Mouse (Mus musculus) megakaryocyte-erythroid progenitor cell, adult 5-6 weeks (primary cell): ENCODE data around the gene Rabl6. TPM values are rescaled to one million over a fixed set of nuclear protein-coding genes. Genes with fewer than 3 reads are reported as not detected.
A peak's percentile ranks its signal among the peaks of the same experiment; 100 is the strongest.
"Not testable (repeated sequence)": the region's sequence is repeated elsewhere in the genome, so short reads cannot be mapped to it uniquely, and the experiment has no call there.

ENCODE experiments used
- ATAC-seq: replicated peaks from 2 replicates; pipeline ENCODE4 v1.8.0; 2016; ENCODE audit warnings: mild to moderate bottlenecking, inconsistent platforms; ENCODE audit not compliant: severe bottlenecking, poor library complexity, low FRiP score, low TSS enrichment
- total RNA-seq, 2 experiments: library from RNA; stranded (forward) in 1 of 2; stranded (reverse) in 1 of 2; fragments of 200-1000, 215-1000 nt in 1 of 2; fragments of >200 nt in 1 of 2; fragmentation: Nextera tagmentation in 1 of 2; gene quantifications; 2 replicates each; pipeline ENCODE4 v1.2.3; 2014 to 2017

The Rabl6 gene
- total RNA-seq, 2 experiments from 2014 or later: 55.8 to 92.0 TPM

DNA sequence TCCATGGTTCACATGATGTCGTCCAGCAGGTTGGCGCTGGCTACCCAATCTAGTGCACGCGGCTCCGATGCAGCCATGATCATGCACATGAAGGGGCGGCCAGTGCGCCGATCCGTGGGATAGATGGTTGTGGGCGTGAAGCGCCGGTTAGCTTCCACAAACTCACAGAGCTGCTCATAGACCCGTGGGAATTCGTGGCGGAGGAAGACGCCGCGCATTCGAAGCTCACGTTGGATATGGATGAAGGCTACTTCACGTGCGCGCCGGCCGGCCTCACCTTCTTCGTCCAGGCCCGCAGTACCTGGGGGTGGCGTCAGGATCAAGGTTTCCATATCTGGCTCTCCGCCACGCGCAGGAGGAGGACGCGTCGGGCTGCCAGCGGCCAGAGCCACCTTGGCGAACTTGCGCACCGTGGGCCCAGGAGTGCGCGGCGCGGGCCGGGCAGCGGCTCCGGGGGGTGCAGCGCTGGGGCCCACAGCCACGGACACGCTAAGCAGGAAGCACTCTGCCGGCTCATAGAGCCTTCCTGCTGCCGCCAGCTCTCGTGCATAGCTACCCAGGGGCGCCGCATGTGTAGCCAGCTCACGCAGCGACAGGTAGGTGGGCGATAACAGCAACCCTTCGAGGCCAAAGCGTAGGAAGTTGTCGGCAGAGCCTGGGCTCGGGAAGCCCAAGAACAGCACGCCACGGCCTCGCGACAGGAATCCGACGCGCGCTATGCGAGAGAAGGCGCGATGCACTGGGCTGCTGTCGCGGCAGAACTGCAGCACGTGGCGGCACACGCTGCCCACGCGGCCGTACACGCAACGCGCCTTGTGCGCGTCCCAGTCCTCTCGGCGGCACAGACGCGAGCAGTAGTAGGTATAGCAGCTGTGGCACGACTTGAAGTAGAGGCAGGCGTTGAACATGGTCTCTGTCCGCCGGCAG, 31.1 kb downstream of the Rabl6 start:
- ATAC-seq: no peak

DNA sequence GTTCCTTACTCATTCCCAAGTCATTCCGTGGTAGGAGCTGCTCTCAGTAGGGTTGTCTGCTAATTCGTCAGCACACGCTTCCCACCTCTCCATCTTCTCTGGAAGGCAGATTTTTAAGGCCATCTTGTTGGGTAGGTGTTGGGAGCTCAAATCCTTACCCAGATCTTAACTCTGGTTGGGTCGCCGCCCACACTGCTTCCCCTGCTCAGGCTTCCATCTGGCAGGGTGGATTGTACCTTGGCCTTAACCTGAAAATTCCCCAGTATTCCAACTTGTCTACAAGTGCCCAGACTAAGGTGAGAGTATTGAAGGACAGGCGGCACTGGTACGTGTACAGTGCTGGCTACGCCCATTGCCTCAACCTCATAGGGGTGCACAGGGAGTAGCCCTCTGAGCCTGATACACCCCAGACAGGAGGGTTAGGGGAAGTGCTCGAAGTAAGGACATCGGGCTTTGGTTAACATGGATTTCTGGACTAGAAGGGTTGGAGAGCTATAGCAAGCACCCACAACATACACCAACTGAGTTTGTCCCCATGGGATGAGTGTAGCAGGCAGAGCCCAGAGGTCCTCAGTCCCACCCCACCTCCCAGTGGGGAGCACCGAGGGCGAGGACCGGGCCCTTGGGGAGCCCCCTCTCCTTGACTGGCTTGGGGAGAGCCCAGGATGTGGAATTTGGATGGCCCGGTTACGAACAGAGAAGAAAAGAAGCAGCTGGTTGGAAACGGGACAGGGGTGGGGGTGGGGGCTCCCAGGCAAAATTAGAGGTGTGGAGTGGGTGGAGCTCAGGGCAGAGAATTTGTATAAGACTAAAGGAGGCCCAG, 32.1 kb downstream of the Rabl6 start:
- ATAC-seq: no peak

DNA sequence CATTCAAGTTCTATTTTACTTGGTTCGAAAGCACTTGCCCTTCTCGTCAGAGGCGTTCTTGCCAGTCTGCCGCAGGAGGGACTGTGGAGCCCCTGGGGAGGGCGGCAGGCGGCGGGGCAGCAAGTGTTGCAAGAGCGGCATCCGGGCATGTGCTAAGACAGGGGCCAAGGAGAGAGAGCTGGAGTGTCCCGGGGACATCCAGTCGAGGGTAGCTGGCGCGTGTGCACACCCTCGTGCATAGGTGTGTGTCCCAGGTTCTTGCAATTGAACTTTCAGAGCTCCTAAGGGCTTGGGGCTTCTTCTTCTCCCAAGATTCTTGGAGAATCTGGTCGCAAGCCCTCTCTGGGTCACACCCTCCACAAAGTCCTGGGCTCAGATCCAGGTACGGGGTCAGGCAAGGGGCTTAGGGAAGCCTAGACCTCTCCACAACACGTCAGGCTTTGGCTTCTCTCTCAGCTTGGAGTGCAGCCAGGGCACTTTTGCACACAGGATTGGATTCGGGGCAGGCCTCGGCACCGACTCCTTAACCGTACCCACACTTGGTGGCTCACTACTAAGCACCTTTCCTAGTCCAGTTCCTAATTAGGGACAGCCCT, 32.8 kb downstream of the Rabl6 start:
- no peak for ATAC-seq

- ATAC-seq: peak; percentile 92
Observed at GRCm38 (mm10) chr2:25574579-25575431, 33.5 kb downstream of the Rabl6 start, which contains the start of the genes Mamdc4 and Phpt1. Gene Mamdc4, minus strand, starts transcription at chr2:25574845. Gene Phpt1, minus strand, starts transcription at chr2:25575224.

GRCm38 (mm10) chr2:25574136-25574535, 34.2 kb downstream of the Rabl6 start:
- ATAC-seq: no peak

DNA sequence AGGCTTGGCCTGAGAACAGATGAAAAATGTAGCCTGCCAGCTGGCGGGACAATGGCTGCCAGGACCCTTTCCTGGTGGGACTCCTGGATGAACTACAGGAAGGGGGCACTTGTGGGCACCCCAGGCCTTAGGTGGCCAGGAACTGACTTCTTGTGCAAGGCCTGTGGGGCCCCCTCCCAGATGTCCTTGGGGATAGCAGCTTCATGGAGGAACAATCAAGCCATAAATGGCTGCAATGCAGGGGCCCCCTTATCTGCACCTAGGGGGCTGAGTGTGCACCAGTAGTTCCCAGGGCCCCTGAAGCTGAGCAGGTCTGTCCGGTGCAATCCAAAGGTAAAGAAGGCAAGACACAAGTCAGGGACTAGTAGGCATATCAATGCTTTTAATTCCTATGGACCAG, 35.3 kb downstream of the Rabl6 start:
- ATAC-seq: no peak

DNA sequence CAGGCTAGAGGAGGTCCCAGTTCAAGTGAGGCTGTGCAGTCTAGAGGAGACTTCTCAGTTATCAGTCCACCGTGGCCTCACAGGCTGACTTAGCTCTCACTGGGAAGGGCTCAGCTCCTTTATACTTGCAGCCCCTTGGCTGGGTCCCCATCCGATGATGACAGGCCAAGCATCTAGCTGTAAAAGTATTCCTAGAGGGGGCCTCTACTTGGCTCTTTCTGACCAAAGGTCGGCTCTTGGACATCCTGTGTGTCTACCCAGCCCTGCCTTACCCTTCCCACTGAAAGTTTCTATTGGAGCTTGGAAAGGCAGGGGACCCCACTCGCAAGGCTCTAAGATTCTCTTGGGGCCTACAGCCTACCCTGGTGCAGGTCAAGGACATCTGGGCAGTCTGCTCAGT, 37.1 kb downstream of the Rabl6 start:
- ATAC-seq: no peak

DNA sequence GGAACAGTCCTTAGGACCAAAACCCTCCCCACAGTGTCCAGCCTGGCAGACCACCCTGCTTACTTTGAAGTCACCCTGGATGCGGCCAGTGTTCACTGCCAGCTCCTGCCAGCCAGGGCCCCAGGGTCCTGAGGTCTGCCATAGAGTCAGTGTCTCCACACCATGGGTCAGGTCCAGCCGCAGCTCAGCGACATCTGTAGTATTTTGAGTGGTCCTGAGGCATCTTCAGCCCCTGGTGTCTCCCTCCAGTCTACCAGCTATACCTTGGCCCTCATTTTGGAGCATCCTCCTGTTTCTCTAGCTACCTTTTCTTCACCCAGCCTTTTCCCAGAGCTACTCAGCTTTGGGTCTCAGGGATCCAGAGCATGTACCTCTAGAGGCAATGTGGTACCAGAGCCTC, 39.0 kb downstream of the Rabl6 start:
- no peak for ATAC-seq

GRCm38 (mm10) chr2:25568473-25569019, 39.8 kb downstream of the Rabl6 start:
- ATAC-seq: no peak

DNA sequence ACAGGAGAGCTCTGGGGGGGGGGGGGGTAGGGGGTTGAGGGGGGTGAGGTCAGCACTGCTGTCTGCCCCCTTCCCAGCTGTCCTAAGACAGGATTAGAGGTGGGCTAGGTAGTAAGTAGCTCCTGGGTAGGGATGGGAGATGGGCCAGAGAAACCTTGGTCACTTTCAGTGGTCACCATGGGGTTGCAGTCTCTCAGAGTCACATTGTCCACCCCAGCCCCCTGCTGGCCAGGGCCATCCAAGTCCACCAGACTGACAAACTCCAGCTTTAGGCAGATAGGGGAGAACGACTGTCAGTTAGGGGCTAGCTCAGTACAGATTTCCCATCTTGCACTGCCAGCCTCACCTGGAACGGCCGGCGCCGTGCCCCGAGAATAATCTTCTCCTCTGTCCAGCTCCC, 41.8 kb downstream of the Rabl6 start:
- ATAC-seq: no peak

DNA sequence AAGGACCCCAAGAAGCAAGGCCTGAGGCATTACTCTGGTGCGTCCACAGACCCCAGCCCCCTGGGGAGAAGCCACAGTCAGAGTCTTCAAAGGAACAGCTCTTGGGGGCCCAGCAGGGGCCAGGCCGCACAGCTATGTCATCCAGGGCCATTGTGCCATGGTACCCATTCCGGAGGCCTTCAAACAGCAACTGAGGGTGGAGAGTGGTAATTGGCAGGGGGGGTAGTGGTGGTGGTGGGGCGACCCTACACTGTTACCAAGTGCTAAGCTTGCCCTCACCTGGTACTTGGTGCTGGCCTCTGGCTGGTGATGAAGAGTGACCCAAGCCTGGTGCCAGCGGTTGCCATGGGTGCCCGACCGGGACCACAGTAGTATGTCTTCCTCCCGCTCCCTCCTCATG, 42.6 kb downstream of the Rabl6 start:
- ATAC-seq: no peak

DNA sequence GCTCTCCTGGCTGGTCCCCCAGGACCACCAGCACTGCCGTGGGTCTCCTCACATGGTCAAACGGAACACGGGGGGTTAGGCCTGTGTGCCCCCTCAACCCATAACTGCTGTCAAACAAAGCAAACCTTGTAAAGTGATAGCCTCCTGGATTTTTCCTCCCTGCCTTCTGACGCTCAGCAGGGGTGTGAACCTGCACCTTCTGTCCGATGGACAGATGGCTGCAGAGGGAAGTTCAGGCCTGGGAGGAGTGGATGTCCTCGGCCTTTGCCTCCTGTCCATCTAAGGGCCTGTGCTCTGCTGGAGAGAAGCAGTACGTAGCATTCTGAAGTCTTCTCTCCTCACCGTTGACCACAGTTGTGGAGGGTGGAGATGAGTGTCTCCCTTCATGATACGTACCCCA, 46.4 kb downstream of the Rabl6 start:
- ATAC-seq: no peak

GRCm38 (mm10) chr2:25560551-25560950, 47.8 kb downstream of the Rabl6 start:
- no peak for ATAC-seq

- ATAC-seq: no peak
Observed at GRCm38 (mm10) chr2:25558774-25559173, 49.5 kb downstream of the Rabl6 start.

DNA sequence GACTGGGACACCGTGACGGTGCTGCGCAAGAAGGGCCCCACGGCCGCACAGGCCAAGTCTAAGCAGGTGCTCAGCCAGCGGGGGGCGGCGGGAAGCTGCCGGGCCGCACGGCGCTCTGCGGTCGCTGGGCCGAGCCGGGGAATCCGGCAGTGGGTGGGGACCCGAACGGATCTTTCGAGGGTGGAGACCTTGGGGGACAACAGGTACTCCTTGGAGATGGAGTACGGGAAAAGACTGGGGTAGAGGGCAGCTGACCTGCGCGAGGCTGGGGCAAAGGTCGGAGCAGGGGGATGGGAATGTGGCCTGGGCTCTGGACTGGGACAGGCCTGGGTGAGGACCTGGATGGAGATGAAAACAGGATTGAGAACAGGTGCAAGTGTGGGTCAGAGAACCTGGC, 50.4 kb downstream of the Rabl6 start:
- 0 out of 2 replicates have a peak, but pooled peaks have one; percentile 3 for ATAC-seq

- peak; percentile 96 for ATAC-seq
Observed at GRCm38 (mm10) chr2:25557221-25557963, 50.9 kb downstream of the Rabl6 start, which contains the start of gene Edf1. Gene Edf1, plus strand, starts transcription at chr2:25557847.

DNA sequence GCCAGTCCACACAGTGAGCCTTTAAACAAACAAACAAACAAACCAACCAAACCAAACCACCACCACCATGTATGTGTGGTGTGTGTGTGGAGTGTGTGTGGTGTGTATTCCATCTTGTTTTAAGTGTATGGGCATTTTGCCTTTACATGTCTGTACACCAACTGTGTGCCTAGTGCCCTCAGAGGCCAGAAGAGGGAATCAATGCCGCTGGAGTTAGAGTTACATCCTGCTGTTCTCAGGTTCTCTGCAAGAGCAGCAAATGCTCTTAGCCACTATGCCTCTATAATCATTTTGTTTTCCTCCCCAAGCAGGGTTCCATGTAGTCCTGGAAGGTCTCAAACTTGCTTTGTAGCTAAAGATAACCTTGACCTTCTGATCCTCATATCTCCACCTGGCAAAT, 52.0 kb downstream of the Rabl6 start:
- no peak for ATAC-seq

GRCm38 (mm10) chr2:25555479-25555878, 52.8 kb downstream of the Rabl6 start:
- not testable (repeated sequence) for ATAC-seq
